Mouse (Mus musculus): ENCODE data around the gene Akr1c19. TPM values are rescaled to one million over a fixed set of nuclear protein-coding genes. Genes with fewer than 3 reads are reported as not detected.
"Not testable (repeated sequence)": the region's sequence is repeated elsewhere in the genome, so short reads cannot be mapped to it uniquely, and the experiment has no call there.

The Akr1c19 gene
- under 1 TPM in 1 of 2 experiments, not detected in 1; 0.18 TPM for total RNA-seq (2021)
- long read RNA-seq: 0 reads

DNA sequence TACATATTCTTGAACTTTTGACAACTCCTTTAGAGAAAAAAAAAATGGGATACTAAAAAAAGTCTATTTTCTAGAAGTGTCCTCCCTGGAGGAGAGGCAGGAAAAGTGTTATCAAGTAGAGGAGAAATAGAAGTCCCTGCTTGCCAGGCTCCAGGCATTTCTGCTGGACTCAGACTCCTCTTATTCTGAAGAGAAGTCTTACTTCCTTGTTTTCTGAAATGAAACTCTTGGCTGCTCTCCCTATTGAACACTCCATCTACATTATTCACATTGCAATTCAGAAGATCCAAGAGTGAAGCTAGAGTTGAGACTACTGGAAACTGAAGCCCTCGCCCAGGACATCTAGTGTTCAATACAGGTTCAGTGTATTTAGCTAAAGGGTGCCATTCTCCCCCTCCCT lies at the start of gene Akr1c19:
TSS of gene Akr1c19 (plus strand) at position 260 of the 400 bp plus-strand sequence.
- no peak for DNase-seq (ENCODE audit: low spot score in 2 of 2)

GRCm38 (mm10) chr13:4181321-4181720 lies 47.2 kb upstream of the Akr1c19 start:
- not testable (repeated sequence) for DNase-seq (ENCODE audit: low spot score in 2 of 2)

DNA sequence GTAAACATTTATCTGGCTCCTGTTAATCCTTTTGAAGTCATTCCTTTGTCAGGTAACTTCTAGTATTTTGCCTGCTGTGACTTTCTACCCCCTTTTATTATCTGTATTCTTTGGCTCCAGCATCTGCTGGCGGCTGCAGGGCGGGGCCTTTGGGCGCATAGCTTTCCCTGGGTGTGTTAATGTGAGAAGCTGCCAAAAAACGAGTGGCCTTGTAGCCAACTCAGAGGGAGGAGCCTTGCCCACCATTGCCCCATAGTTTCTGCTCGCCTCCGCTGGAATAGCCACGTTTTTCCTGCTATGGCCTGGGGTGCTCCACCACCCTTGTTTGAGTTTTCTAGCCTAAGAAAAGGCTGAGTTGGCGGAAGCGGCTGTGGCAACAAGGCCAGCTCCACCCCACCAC lies 45.4 kb upstream of the Akr1c19 start:
- DNase-seq (ENCODE audit: low spot score in 2 of 2): no peak

DNA sequence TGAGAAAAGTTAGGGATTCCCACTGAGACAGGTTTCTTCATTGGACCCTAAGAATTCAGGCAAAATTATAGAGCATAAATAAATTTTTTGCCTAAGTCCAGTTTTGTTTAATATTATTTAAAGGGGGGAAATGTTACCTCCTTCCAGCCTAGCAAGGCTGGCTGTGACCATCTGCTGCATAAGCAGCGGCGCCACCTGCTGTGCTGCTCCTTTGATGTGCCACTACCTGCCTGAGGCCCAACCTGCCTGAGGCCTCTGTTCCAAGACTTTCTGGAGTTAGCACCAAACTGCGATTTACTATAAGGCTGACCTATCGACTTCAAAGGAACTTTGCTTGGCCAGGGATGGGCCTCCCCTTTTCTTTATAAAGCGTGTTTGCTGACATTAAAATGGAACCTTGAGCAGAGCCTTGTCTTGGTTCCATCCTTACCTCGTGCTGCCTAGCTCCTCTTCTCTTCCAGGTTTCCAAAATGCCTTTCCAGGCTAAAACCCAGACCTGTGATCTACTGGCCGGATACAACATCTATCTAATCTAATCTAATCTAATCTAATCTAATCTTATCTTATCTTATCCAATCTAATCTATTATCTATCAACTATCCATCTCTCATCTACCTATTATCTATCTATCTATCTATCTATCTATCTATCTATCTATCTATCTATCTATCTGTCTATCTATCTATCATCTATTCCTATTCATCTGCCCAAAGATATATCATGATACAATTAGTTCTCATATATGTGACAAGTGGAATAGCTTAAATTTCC lies 41.7 kb upstream of the Akr1c19 start:
- not testable (repeated sequence) for DNase-seq (ENCODE audit: low spot score in 2 of 2)

DNA sequence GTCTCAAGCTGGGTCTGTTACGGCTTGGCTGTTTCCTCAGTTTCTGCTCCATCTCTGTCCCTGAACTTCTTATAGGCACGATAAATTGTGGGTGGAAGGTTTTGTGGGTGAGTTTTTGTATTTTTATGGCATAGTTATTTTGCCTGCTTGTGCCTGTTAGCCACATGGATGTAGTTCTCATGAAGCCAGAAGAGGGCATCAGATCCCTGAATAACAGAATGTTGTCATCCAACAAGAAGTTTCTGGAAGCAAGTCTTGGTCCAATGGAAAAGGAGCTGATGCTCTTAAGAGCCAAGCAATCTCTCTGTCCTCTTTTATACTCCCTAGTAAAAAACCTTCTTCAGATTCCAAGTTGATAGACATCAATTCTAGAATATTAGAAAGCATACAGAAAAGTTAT lies 40.3 kb upstream of the Akr1c19 start:
- peak in 1 of 2 experiments; percentile 14 for DNase-seq (ENCODE audit: low spot score in 2 of 2)

DNA sequence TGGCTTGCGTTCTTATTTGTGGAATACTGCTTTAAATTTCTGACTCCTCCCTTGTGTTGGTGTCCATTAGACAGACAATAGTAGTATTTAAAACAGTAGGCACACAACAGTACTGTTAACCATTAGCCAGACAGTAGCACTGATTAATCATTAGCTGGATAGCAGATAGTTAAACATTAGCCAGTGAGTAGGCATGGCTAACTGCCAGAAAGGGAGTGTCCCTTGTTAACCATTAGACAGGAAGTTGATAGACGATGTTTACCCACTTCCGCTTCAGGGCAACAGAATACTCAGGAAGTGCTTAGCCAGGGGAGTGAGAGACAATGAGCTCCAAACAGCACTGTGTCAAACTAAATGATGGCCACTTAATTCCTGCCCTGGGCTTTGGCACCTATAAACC lies 37.6 kb upstream of the Akr1c19 start, which contains the start of gene Akr1c13:
TSS of gene Akr1c13 (plus strand) at position 247 of the 400 bp plus-strand sequence.
- no peak for DNase-seq (ENCODE audit: low spot score in 2 of 2)

GRCm38 (mm10) chr13:4192511-4192910 lies 36.0 kb upstream of the Akr1c19 start:
- DNase-seq (ENCODE audit: low spot score in 2 of 2): no peak

DNA sequence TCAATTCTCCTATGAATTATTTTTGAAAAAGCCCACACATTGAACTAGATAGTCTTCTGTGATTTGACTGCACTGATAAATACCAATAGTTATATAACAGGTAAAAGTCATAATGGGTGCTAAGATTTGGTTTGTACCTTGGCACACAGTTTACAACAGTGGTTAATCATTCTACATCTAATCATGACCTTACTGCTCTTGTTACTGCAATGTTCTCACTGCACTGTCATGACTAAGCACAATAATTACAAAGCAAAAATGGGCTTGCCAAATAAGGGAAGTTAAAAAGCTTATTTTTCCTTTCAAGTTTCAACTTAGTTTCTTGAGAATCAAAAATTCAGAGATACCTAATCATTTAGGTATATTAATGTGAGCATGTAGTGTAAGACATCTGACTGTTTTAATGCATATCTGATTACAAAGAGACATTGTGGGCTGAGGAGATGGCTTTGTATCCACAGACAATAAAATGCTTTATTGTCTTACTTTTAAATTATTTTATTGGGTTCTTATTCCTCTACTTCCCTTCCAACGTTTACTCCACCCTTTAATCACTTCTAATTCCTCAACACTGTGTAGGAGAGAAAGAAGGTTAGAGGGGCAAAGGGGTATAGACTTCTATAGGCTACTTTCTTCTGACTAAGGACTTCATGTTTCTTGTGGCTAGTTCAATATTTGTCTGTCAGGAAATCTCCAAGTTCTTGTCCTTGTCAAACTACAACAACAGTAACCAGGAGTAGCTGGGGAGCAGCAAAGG lies 22.2 kb upstream of the Akr1c19 start:
- DNase-seq (ENCODE audit: low spot score in 2 of 2): no peak

- no peak for DNase-seq (ENCODE audit: low spot score in 2 of 2)
Measured at GRCm38 (mm10) chr13:4211560-4212299, 16.8 kb upstream of the Akr1c19 start.

GRCm38 (mm10) chr13:4212309-4212708 lies 16.2 kb upstream of the Akr1c19 start:
- no peak for DNase-seq (ENCODE audit: low spot score in 2 of 2)

DNA sequence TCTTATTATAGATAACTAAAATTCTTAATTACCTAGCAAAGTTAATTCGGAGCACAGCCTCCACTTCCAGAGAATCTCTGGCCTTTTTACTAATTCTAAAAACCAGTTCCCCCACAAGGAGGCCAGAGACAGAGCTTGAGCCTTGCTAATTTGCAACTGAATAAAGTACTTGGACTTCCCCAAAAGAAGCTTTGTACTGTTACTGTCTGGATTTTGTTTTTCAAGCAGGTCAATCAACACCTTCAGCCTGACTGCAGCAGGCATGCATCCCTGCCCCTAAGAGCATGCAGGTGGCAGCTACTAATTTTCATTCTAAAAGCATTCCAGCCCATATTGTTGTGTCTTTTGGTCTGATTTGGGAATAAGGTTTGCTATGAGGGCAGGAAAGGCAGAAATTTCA lies 13.0 kb upstream of the Akr1c19 start:
- not testable (repeated sequence) for DNase-seq (ENCODE audit: low spot score in 2 of 2)

GRCm38 (mm10) chr13:4230841-4231623 lies 2.5 kb downstream of the Akr1c19 start:
- DNase-seq (ENCODE audit: low spot score in 2 of 2): no peak

DNA sequence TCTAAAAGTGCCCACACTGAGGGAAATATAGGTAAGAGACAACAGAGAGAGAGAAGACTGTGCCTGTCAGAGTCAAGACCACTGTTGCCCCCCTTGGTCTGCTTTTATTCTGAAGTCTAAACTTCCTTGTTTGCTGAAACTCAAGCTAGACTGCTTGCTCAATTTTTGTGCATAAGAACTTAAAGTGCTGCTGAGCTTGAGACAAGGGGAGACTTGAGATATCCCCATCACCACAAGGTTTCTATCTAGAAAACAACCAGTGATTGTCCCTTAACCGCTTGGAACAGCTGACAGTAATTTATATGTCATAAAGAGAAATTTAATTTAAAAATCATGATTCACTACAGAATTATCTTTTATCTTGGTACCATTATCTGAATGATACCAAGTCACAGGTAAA lies 4.6 kb downstream of the Akr1c19 start:
- no peak for DNase-seq (ENCODE audit: low spot score in 2 of 2)

DNA sequence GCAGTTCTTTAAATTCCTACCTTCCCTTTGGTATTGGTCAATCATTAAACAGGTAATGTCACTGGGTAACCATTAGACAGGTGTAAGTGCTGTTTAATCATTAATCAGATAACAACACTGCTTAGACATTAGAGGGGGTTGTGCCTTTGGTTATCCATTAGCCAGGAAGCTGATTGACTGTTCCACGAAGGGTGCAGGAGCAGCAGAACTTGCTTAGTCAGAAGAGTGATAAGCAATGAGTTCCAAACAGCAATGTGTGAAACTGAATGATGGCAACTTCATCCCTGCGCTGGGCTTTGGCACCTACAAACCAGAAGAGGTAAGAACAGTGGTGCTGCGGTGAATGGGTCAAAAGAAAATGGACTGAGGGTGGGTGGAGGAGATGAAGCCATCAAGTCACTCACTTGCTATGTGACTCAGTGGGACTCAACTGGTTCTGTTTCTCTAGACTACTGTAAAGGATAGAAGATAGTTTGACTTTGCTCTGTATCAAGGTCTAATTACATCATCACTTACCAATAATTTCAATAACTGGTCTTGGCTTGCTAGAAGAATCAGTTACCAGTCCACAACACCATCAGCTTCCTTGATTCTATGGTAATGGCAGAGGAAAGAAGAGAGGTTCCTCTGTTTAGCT lies 5.2 kb downstream of the Akr1c19 start:
- DNase-seq (ENCODE audit: low spot score in 2 of 2): no peak

- DNase-seq (ENCODE audit: low spot score in 2 of 2): no peak
Measured at GRCm38 (mm10) chr13:4244861-4245559, 16.5 kb downstream of the Akr1c19 start.

DNA sequence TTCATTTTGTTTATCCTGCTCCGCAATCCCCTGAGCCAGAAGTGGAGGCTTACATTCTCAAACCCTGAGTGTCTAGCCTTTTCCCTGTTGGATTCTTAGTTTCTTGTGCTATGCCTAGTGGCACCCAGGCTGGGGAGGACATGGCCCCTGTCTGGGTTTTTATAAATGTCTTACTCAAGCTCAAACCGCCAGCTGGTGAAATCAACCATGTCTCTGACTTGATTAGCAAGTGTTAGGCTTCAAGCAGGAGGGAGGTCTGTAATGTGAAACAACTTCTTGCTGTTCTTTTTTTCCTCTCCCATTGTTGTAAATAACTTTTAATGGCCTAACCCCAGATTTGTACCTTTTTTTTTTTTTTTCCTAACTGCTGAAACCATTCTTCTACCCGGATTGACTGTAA lies 20.8 kb downstream of the Akr1c19 start:
- DNase-seq (ENCODE audit: low spot score in 2 of 2): no peak

GRCm38 (mm10) chr13:4256894-4257293 lies 28.4 kb downstream of the Akr1c19 start:
- DNase-seq (ENCODE audit: low spot score in 2 of 2): not testable (repeated sequence)

DNA sequence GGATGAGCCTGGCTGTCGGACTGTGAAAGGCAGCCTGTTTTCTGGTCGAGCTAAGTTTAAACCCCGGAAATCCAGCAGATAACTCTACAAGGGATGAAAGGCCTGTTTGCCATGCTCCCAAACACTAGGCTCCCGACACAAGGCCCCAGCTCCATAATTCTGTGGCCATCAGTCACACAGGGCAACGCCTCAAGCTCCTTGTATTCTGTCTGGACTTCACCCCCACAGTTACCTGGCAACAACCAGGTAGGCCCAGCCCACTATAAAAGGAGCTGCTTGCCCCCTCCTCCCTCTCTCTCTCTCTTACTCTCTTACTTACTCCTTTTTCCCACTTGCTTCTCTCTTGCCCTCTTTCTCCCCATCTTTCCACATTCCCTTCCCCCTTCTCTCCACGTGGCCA lies 28.8 kb downstream of the Akr1c19 start:
- no peak for DNase-seq (ENCODE audit: low spot score in 2 of 2)

- DNase-seq (ENCODE audit: low spot score in 2 of 2): no peak
Measured at GRCm38 (mm10) chr13:4264612-4265011, 36.1 kb downstream of the Akr1c19 start.

DNA sequence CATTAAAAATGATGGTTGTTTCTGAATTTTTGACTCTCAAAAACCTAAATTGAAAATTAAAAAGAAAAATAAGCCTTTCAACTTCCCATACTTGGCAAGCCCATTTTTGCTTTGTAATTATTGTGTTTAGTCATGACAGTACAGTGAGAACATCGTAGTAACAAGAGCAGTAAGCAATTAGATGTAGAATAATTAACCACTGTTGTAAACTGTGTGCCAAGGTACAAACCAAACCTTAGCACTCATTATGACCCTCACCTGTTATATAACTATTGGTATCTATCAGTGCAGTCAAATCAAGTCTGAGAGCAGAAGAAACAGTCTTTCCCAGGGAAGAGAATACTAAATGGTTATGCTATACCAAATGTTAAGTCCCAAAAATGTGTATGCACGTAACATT lies 36.5 kb downstream of the Akr1c19 start:
- no peak for DNase-seq (ENCODE audit: low spot score in 2 of 2)
